Mouse (Mus musculus): Measurements from ENCODE around the gene Calhm3. TPM values are rescaled to one million over a fixed set of nuclear protein-coding genes. Genes with fewer than 3 reads are reported as not detected.

Calhm3 gene
- polyA plus RNA-seq, 1 experiment from 2014 or later: not detected

DNA sequence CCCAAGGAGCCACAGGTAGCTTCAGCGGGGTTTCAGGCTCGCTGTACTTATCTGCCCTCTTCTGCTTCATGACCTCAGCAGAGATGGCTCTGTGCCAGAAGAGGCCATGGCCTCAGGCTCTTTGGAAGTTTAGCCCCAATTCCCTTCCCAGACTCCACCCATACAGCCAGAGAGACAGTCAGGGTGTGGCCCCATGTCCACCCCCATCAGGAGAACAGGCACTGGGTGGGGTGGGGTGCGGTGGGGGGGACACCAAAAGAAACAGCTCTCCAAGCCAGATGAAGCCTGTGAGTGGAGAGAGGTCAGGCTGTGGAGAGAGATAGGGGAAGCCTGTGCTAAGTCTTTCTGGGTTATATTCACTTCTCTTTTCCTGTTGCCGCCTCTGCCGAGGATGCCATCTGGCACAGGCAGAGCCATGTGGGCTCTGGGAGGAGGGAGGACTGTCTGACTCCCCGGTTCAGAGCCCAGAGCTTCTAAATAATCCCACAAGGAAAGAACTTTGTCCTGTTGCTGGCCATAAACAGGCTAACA, 20.4 kb downstream of the Calhm3 start:
- Histone ChIP-seq H3K4me1 (ENCODE audit: control insufficient read depth, insufficient read depth, low read length) (peaks cover 12% of the 10 kb centered on the region), H3K9me3 (replicated peaks; ENCODE audit: control insufficient read depth, low read length) (no peaks in the 10 kb centered on the region), H3K27me3 (ENCODE audit: control insufficient read depth, insufficient read depth, low read length) (no peaks in the 10 kb centered on the region), H3K4me3 (replicated peaks; ENCODE audit: low read length) (peak overlapping the region; percentile 60), H3K9ac (ENCODE audit: low read length) (peak overlapping the region; percentile 87), H3K4me2 (ENCODE audit: low read depth, low read length) (peak overlapping the region; percentile 63), H3K27ac (ENCODE audit: low read length) (peak overlapping the region; percentile 92), H3K36me3 (ENCODE audit: control insufficient read depth, insufficient read depth, low read length) (peaks cover 4% of the 10 kb centered on the region; the same call in 1 of the 2 replicates)
- peak; percentile 48; the same call in 1 of the 2 replicates for ATAC-seq (ENCODE audit: insufficient read depth, low FRiP score)
- 16% methylated on average over 6 of the region's 6 CpGs for WGBS

- ATAC-seq (ENCODE audit: insufficient read depth, low FRiP score): no peak
- H3K4me1 ChIP-seq (ENCODE audit: control insufficient read depth, insufficient read depth, low read length): peaks cover 12% of the 10 kb centered on the region
- peak overlapping the region; percentile 63; the same call in 1 of the 2 replicates for H3K4me2 ChIP-seq (ENCODE audit: low read depth, low read length)
These were observed 21.4 kb downstream of the Calhm3 start for GRCm38 (mm10) chr19:47136170-47136569.

GRCm38 (mm10) chr19:47135568-47135967, 22.0 kb downstream of the Calhm3 start:
- no peaks in the 10 kb centered on the region for H3K9me3 ChIP-seq (replicated peaks; ENCODE audit: control insufficient read depth, low read length)
- no peak overlapping the region for H3K9ac ChIP-seq (ENCODE audit: low read length)
- peaks cover 4% of the 10 kb centered on the region; the same call in 1 of the 2 replicates for H3K36me3 ChIP-seq (ENCODE audit: control insufficient read depth, insufficient read depth, low read length)
- H3K27me3 ChIP-seq (ENCODE audit: control insufficient read depth, insufficient read depth, low read length): no peaks in the 10 kb centered on the region
- H3K4me1 ChIP-seq (ENCODE audit: control insufficient read depth, insufficient read depth, low read length): peaks cover 12% of the 10 kb centered on the region
- ATAC-seq (ENCODE audit: insufficient read depth, low FRiP score): no peak
- WGBS: 95% methylated on average over 17 of the region's 17 CpGs
- H3K4me2 ChIP-seq (ENCODE audit: low read depth, low read length): no peak overlapping the region
- H3K4me3 ChIP-seq (replicated peaks; ENCODE audit: low read length): no peak overlapping the region
- no peak overlapping the region for H3K27ac ChIP-seq (ENCODE audit: low read length)

More at GRCm38 (mm10) chr19:47136170-47136569, 21.4 kb downstream of the Calhm3 start:
- Histone ChIP-seq H3K9me3 (replicated peaks; ENCODE audit: control insufficient read depth, low read length) (no peaks in the 10 kb centered on the region), H3K9ac (ENCODE audit: low read length) (no peak overlapping the region), H3K36me3 (ENCODE audit: control insufficient read depth, insufficient read depth, low read length) (peaks cover 4% of the 10 kb centered on the region; the same call in 1 of the 2 replicates), H3K27ac (ENCODE audit: low read length) (no peak overlapping the region), H3K4me3 (replicated peaks; ENCODE audit: low read length) (peak overlapping the region; percentile 60; the same call in 1 of the 2 replicates), H3K27me3 (ENCODE audit: control insufficient read depth, insufficient read depth, low read length) (no peaks in the 10 kb centered on the region)
- WGBS: 84% methylated on average over 5 of the region's 5 CpGs

DNA sequence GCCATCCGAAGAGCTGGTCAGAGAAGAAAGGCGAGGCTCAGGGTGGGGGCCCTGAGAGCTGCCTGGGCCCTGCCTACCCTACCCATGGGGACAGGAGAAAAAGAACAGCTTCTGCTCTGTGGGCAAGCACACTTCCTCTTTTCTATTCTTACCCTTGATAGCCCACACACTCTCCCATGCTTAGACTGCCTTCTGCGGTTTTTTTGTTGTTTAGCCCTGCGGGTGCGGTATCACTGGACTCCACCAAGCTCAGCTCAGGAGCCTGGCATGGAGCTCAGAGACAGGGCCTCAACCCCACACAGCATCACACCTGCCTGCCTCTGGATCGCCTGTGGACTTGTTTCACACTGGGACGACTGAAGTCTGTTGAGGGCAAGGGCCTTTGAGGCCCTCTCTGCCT, 24.4 kb downstream of the Calhm3 start:
- H3K4me1 ChIP-seq (ENCODE audit: control insufficient read depth, insufficient read depth, low read length): peaks cover 8% of the 10 kb centered on the region
- ATAC-seq (ENCODE audit: insufficient read depth, low FRiP score): no peak
- no peak overlapping the region for H3K4me3 ChIP-seq (replicated peaks; ENCODE audit: low read length)
- H3K9me3 ChIP-seq (replicated peaks; ENCODE audit: control insufficient read depth, low read length): no peaks in the 10 kb centered on the region
- H3K27ac ChIP-seq (ENCODE audit: low read length): no peak overlapping the region
- no peaks in the 10 kb centered on the region for H3K27me3 ChIP-seq (ENCODE audit: control insufficient read depth, insufficient read depth, low read length)
- H3K9ac ChIP-seq (ENCODE audit: low read length): no peak overlapping the region
- H3K36me3 ChIP-seq (ENCODE audit: control insufficient read depth, insufficient read depth, low read length): peaks cover 16% of the 10 kb centered on the region; the same call in 1 of the 2 replicates
- 89% methylated on average over 7 of the region's 7 CpGs for WGBS
- no peak overlapping the region for H3K4me2 ChIP-seq (ENCODE audit: low read depth, low read length)

DNA sequence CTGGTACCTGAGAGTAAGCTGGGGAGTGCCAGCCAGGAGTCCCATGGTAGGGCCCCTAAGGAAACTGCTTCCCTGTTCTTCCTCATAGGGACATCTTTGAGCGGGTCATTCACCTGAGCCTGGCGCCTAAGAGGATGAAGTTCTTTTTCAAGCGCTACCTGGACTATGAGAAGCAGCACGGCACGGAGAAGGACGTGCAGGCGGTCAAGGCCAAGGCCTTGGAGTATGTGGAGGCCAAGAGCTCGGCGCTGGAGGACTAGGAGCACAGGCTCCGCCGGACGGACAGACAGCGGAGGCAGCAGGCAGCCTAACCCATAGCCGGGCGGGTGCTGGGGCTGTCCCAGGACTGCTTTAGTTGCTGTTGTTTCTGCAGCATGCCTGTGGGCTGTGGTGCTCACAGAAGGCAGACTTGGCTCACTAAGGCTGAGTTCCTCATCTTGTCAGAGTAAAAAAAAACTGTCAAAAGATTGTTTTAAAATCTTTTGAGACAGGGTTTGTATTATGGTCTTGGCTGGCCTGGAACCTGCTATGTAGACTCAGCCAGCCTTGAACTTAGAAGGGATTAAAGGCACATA, 26.9 kb downstream of the Calhm3 start:
- no peaks in the 10 kb centered on the region for H3K4me1 ChIP-seq (ENCODE audit: control insufficient read depth, insufficient read depth, low read length)
- no peak overlapping the region for H3K27ac ChIP-seq (ENCODE audit: low read length)
- H3K9ac ChIP-seq (ENCODE audit: low read length): no peak overlapping the region
- no peak overlapping the region for H3K4me2 ChIP-seq (ENCODE audit: low read depth, low read length)
- no peaks in the 10 kb centered on the region for H3K9me3 ChIP-seq (replicated peaks; ENCODE audit: control insufficient read depth, low read length)
- ATAC-seq (ENCODE audit: insufficient read depth, low FRiP score): no peak
- H3K27me3 ChIP-seq (ENCODE audit: control insufficient read depth, insufficient read depth, low read length): no peaks in the 10 kb centered on the region
- H3K36me3 ChIP-seq (ENCODE audit: control insufficient read depth, insufficient read depth, low read length): peaks cover 29% of the 10 kb centered on the region
- no peak overlapping the region for H3K4me3 ChIP-seq (replicated peaks; ENCODE audit: low read length)
- 93% methylated on average over 15 of the region's 15 CpGs for WGBS

- no peak for ATAC-seq (ENCODE audit: insufficient read depth, low FRiP score)
These were observed 28.7 kb downstream of the Calhm3 start for GRCm38 (mm10) chr19:47128835-47129234.

GRCm38 (mm10) chr19:47128164-47128563, 29.4 kb downstream of the Calhm3 start:
- Histone ChIP-seq H3K4me1 (ENCODE audit: control insufficient read depth, insufficient read depth, low read length) (no peaks in the 10 kb centered on the region), H3K9me3 (replicated peaks; ENCODE audit: control insufficient read depth, low read length) (no peaks in the 10 kb centered on the region), H3K4me3 (replicated peaks; ENCODE audit: low read length) (no peak overlapping the region), H3K27me3 (ENCODE audit: control insufficient read depth, insufficient read depth, low read length) (no peaks in the 10 kb centered on the region), H3K27ac (ENCODE audit: low read length) (no peak overlapping the region), H3K4me2 (ENCODE audit: low read depth, low read length) (no peak overlapping the region), H3K9ac (ENCODE audit: low read length) (no peak overlapping the region), H3K36me3 (ENCODE audit: control insufficient read depth, insufficient read depth, low read length) (peaks cover 32% of the 10 kb centered on the region)
- 96% methylated on average over 10 of the region's 10 CpGs for WGBS
- ATAC-seq (ENCODE audit: insufficient read depth, low FRiP score): no peak

More at GRCm38 (mm10) chr19:47128835-47129234, 28.7 kb downstream of the Calhm3 start:
- Histone ChIP-seq H3K4me3 (replicated peaks; ENCODE audit: low read length) (no peak overlapping the region), H3K9ac (ENCODE audit: low read length) (no peak overlapping the region), H3K36me3 (ENCODE audit: control insufficient read depth, insufficient read depth, low read length) (peaks cover 34% of the 10 kb centered on the region), H3K27ac (ENCODE audit: low read length) (no peak overlapping the region), H3K27me3 (ENCODE audit: control insufficient read depth, insufficient read depth, low read length) (no peaks in the 10 kb centered on the region), H3K9me3 (replicated peaks; ENCODE audit: control insufficient read depth, low read length) (no peaks in the 10 kb centered on the region), H3K4me2 (ENCODE audit: low read depth, low read length) (no peak overlapping the region), H3K4me1 (ENCODE audit: control insufficient read depth, insufficient read depth, low read length) (no peaks in the 10 kb centered on the region)
- 86% methylated on average over 11 of the region's 11 CpGs for WGBS

DNA sequence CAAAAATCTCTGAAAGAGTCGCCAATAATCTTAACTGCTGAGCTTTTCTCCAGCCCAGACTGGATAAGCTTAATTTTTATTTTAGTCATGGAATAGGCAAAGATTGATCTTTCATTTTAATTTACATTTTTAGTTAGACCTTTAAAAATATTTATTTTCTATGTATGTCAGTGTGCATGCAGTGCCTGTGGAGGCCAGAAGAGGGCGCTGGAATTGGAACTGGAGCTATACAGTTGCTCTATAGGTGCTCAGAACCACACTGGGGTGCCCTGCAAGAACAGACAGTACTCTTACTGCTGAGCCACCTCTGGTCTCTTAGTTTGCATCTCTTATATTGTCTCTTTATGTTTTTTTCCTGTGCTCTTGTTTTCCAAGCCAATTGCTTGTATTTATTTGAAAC, 34.8 kb downstream of the Calhm3 start:
- Histone ChIP-seq H3K4me2 (ENCODE audit: low read depth, low read length) (no peak overlapping the region), H3K27ac (ENCODE audit: low read length) (no peak overlapping the region), H3K4me1 (ENCODE audit: control insufficient read depth, insufficient read depth, low read length) (no peaks in the 10 kb centered on the region), H3K27me3 (ENCODE audit: control insufficient read depth, insufficient read depth, low read length) (no peaks in the 10 kb centered on the region), H3K9ac (ENCODE audit: low read length) (no peak overlapping the region), H3K9me3 (replicated peaks; ENCODE audit: control insufficient read depth, low read length) (no peaks in the 10 kb centered on the region), H3K36me3 (ENCODE audit: control insufficient read depth, insufficient read depth, low read length) (peaks cover 23% of the 10 kb centered on the region), H3K4me3 (replicated peaks; ENCODE audit: low read length) (no peak overlapping the region)
- ATAC-seq (ENCODE audit: insufficient read depth, low FRiP score): no peak
- WGBS: 20% methylated on average over 2 of the region's 2 CpGs

DNA sequence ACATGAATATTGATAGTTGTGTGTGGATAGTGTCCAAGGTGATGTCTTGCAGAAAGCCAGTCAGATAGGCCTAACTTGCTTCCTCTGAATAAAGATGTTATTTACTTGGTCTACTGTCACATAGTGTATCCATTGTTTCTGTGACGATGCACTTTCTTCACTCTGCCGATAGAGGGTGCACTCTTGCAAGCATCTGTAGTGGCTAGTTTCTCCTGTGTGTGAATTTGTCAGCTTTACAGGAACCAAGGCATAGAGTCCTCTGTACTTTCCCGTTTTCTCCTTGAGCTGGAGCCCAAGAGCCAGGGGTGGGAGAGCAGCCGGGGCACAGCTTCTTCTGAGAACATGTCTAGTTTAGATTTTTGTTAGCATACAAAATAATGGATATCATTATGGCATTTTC, 36.5 kb downstream of the Calhm3 start:
- Histone ChIP-seq H3K36me3 (ENCODE audit: control insufficient read depth, insufficient read depth, low read length) (peaks cover 12% of the 10 kb centered on the region), H3K9me3 (replicated peaks; ENCODE audit: control insufficient read depth, low read length) (no peaks in the 10 kb centered on the region), H3K4me1 (ENCODE audit: control insufficient read depth, insufficient read depth, low read length) (no peaks in the 10 kb centered on the region), H3K9ac (ENCODE audit: low read length) (no peak overlapping the region), H3K27me3 (ENCODE audit: control insufficient read depth, insufficient read depth, low read length) (no peaks in the 10 kb centered on the region), H3K4me2 (ENCODE audit: low read depth, low read length) (no peak overlapping the region), H3K4me3 (replicated peaks; ENCODE audit: low read length) (no peak overlapping the region), H3K27ac (ENCODE audit: low read length) (no peak overlapping the region)
- ATAC-seq (ENCODE audit: insufficient read depth, low FRiP score): no peak
- 43% methylated on average over 4 of the region's 4 CpGs for WGBS

Data from stomach, embryonic 16.5 days (tissue).